Mouse (Mus musculus) embryonic fibroblast, embryonic 13.5 days (primary cell): ENCODE data around the gene Rrp8.

Experiments
- CTCF ChIP-seq: IDR thresholded peaks from 2 replicates; pipeline ENCODE4 v1.5.1; 2011; ENCODE audit warnings: mild to moderate bottlenecking, control low read depth, low read length, moderate library complexity, borderline replicate concordance; ENCODE audit not compliant: insufficient read depth
- POLR2A ChIP-seq: IDR thresholded peaks from 2 replicates; pipeline ENCODE4 v1.6.1; 2011; ENCODE audit warnings: low read depth, mild to moderate bottlenecking, control low read depth, low read length, moderate library complexity

DNA sequence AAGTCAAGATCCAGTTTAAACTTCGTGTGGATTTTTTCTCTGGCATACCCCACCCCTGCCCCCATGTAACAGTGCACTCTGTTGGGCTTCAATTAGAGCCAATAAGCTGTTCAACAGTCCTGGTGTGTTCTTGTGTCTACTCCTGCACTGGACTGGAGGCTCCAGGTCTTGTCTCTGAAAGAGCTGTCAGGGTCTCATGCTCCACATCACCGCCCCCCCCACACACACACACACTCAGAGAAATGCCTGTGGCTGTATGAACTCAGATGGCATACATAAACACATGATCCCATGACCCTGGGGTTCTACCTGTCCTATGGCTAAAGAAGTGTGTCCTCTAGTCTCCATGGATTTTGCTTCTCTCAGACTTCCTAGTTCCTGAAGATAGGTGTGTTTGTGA, 38.8 kb upstream of the Rrp8 start:
- TF ChIP-seq POLR2A, result no peak
- TF ChIP-seq CTCF, result no peak
